Mouse (Mus musculus): Measurements from ENCODE around the gene Ice2.

Gene Ice2

GRCm38 (mm10) chr9:69458982-69459381 is 61.3 kb downstream of the Ice2 start:
- no peak for ATAC-seq (ENCODE audit: low TSS enrichment)

DNA sequence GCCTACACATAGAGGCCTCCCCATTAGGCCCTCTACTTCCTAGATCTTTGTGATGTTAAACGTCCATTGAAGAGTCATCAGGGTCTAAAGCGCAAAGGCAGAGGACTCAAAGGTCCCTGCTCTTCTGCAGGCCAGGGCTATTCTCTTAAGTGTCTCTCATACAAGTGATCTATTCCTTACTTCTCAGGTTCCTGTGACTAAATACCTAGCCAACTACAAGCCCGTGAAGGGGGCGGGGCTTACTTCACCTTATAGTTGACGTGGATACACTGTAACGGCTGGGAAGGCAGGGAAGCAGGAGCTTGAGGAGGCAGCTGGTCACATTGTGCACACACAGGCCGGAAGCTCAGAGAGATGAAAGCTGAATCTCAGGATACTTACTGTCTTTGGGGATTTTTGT is 62.2 kb downstream of the Ice2 start:
- ATAC-seq (ENCODE audit: low TSS enrichment) = no peak

DNA sequence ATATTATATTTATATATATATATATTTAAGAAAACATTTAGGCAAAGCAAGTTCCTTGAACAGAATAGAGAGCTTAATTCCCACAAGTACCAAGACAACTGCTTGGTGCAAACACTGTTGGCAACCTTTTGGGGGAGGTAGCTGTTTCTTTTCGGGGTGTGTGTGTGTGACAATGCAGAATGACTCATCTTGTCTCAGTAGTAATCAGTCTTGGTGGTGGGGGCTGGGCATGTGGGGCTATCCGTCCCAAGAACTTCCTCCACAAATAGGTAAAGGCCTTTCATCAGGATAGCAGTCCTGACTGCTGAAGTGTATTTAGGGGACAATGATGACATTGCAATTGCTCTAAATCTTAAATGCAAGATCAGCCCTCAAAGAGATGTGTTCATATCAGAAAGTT is 65.3 kb downstream of the Ice2 start:
- ATAC-seq (ENCODE audit: low TSS enrichment) = no peak

DNA sequence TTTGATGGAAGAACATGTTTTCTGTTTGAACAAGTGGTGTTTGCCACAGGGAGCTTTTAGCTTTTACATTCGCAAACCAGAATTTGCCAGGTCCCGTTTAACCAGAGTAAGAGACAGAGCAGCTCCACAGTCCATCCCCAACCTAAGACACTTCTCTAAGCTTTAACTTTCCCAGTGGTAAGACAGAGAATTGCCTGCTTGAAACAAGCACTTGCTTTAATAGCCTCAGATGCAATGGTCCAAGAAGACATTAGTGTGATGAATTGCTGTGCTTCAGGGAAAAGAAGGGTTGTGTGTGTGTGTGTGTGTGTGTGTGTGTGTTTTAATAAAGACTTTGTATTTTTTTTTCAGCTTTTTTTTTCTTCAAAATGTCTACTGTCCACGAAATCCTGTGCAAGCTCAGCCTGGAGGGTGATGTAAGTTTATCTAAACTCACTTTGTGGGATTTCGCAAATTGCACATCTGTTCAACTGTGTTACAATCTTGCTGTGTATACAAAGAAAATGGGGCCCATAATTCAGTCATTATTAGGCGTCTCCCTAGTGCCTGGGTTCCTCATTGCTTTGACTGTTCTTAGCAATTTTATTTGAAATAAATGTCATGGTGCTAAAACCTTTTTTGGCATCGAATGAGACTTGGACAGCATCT is 66.5 kb downstream of the Ice2 start:
- ATAC-seq (ENCODE audit: low TSS enrichment) = no peak

- no peak for ATAC-seq (ENCODE audit: low TSS enrichment)
Measured at GRCm38 (mm10) chr9:69466098-69466497, 68.4 kb downstream of the Ice2 start.

DNA sequence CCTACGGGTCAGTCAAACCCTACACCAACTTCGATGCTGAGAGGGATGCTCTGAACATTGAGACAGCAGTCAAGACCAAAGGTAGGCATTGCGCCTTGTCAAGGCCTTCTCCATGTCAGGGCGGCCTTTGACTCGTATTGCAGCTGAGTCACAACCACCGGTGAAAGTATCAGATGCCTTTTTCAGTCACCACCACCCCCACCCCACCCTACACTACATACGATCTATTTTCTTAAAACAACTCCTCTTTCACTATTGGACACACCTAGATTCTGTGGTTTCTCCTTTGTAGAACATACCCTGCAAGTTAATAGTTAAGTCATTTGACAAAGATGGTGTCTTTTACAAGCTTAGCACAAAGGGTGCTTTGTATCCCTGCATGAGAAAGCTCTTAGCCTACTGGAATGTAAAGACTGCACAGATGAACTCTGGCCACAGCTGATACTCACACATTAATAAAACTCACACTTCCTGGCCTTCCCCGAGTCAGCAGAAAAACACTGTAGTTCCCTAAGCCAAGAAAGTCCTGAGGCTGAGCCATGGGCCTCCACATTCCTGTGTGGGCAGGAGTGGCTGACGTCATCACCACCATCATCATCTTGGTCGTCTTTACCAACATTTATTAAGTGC is 69.7 kb downstream of the Ice2 start:
- no peak for ATAC-seq (ENCODE audit: low TSS enrichment)

DNA sequence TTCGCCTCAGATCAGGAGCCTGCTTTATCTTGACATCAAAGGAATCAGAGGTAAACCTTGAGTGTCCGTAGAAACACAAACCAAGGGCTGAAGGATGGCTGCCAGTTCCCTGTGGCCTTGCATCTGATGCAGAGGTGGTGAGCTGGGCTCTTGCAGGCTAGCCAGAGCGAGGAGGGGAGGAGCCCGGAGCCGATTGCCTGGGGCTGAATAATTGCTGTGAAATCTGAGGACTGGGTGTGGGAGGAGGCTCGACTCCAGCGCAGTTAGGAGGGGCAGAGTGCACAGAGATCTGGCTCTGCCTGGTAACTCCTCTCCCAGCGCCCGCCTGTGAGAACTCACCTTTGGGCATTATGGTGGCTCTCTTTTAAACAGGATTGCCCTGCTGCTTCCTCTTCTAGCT is 71.3 kb downstream of the Ice2 start:
- ATAC-seq (ENCODE audit: low TSS enrichment) = no peak

- ATAC-seq (ENCODE audit: low TSS enrichment) = no peak
Measured at GRCm38 (mm10) chr9:69470362-69470761, 72.7 kb downstream of the Ice2 start.

DNA sequence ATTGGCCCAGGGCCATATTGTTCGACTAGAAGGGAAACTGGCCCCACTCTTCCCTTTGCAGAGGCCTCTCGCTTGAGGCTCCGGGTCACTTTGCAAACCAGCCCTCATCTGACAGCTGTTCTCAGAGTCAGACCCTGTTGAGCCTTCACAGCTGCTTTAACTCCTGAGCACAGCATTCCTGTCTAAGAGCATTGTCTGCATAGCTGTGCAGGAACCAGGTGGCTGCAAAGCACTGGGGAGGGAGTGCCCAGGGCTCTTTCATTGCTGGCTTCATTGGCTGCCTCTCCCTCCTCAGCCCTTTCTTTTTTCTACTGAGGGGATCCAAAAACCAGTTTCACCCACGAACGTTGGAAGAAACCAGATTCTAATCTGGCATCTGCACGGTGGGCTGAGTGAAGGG is 73.2 kb downstream of the Ice2 start:
- ATAC-seq (ENCODE audit: low TSS enrichment) = no peak

DNA sequence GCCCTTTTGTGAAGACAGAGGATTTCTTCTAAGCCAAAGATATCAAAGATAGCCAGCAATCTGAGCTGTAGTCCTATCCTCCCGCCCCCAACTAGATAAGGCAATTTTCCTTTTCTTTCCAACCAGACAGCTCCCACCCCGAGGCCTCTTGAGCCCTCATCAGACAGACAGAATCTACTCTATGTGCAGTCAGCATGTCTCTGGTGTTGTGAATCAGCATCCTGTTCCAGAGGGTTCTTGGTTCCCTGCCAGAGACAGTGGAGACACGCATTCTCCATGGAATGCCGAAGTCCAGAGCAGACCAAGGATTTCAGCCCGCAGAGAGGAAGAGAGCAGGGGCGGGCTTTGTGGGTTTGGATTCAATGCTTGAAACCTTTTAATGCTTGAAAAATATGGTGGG is 75.0 kb downstream of the Ice2 start:
- ATAC-seq (ENCODE audit: low TSS enrichment) = no peak

GRCm38 (mm10) chr9:69475873-69476272 is 78.2 kb downstream of the Ice2 start:
- no peak for ATAC-seq (ENCODE audit: low TSS enrichment)

GRCm38 (mm10) chr9:69477195-69477823 is 79.6 kb downstream of the Ice2 start:
- ATAC-seq (ENCODE audit: low TSS enrichment) = no peak

DNA sequence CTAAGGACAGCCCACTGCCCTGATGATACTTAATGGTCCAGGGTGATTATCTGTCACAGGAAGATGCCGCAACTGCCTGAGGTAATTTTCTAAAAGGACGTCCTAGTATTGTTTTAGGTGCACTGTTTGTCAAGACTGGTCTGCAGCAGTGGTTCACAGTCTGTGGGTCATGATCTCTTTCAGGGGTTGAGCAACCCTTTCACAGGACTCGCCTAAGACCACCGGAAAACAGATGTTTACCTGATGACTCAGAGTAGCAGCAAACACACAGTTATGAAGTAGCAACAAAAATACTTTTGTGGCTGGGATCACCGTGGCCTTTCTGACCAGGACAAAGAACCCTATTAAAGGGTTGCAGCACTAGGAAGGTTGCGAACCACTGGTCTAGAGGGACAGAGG is 80.1 kb downstream of the Ice2 start:
- ATAC-seq (ENCODE audit: low TSS enrichment) = no peak

DNA sequence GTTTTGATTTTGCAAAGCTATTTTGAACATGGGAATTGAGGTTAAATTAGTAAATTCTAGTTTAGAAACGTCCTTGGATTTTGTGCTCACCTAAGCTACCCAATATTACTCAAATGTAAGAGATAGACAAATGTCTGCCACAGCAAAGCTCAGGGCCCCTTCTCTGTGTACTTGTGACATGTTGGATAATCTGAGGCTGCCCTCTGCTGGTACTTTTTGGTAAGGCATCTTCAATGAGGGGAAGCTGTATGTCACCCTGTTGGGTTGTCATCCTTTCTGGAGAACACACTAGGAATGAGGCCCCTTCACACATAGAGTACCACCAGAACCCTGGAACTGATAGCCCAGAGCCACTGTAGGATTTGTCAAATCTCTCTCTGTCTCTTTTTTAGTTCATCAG is 82.6 kb downstream of the Ice2 start:
- ATAC-seq (ENCODE audit: low TSS enrichment) = peak; percentile 93
